Mouse (Mus musculus): ENCODE data around the gene Cd40lg.

Gene Cd40lg

GRCm38 (mm10) chrX:57263515-57263914, 51.6 kb downstream of the Cd40lg start:
- no peak for DNase-seq (ENCODE audit: low spot score in 2 of 2)
